Mouse (Mus musculus) forebrain, embryonic 15.5 days (tissue): ENCODE measurements at regions not wholly inside any gene's neighbourhood (a gene's known extent, or its start where the extent isn't known, plus 50 kb on each side); places are given as distances from the start of the nearest gene placed in this dataset.
"Not testable (repeated sequence)": the region's sequence is repeated elsewhere in the genome, so short reads cannot be mapped to it uniquely, and the experiment has no call there.

ENCODE experiments used
- ATAC-seq: fragments of 200-750 bp; cut with Nextera tagmentation; replicated peaks from 2 replicates; pipeline ENCODE4 v1.8.0; 2017; ENCODE audit warnings: mild to moderate bottlenecking, moderate TSS enrichment, moderate library complexity
- H3K27ac ChIP-seq: fragments of 300-500 bp; sonication (generic); replicated peaks from 2 replicates; pipeline ENCODE4 v1.5.1; 2015; ENCODE audit warnings: mild to moderate bottlenecking, inconsistent platforms
- H3K27me3 ChIP-seq: fragments of 300-500 bp; sonication (generic); 2 replicates; pipeline ENCODE4 v1.6.1; 2015; ENCODE audit warnings: inconsistent platforms
- H3K36me3 ChIP-seq: fragments of 300-500 bp; sonication (generic); 2 replicates; pipeline ENCODE4 v1.6.1; 2015; ENCODE audit warnings: mild to moderate bottlenecking, inconsistent platforms
- H3K4me1 ChIP-seq: fragments of 300-500 bp; sonication (generic); 2 replicates; pipeline ENCODE4 v1.6.1; 2015; ENCODE audit warnings: inconsistent platforms
- H3K4me2 ChIP-seq: fragments of 300-500 bp; sonication (generic); replicated peaks from 2 replicates; pipeline ENCODE4 v1.6.1; 2015; ENCODE audit warnings: mild to moderate bottlenecking, inconsistent platforms
- H3K4me3 ChIP-seq: fragments of 300-500 bp; sonication (generic); 2 replicates; pipeline ENCODE4 v1.5.1; 2015; ENCODE audit warnings: mild to moderate bottlenecking, inconsistent platforms
- H3K9ac ChIP-seq: fragments of 300-500 bp; sonication (generic); replicated peaks from 2 replicates; pipeline ENCODE4 v1.6.1; 2015; ENCODE audit warnings: mild to moderate bottlenecking, inconsistent platforms
- H3K9me3 ChIP-seq: fragments of 300-500 bp; sonication (generic); 2 replicates; pipeline ENCODE4 v1.6.1; 2016; ENCODE audit warnings: inconsistent platforms
- WGBS: fragments of 180-500 bp; shearing (Covaris S2); methylation state at CpG from one replicate; pipeline ENCODE4 v1.1.7; 2015; ENCODE audit warnings: mixed read lengths; 5-methylcytosine and 5-hydroxymethylcytosine counted together

DNA sequence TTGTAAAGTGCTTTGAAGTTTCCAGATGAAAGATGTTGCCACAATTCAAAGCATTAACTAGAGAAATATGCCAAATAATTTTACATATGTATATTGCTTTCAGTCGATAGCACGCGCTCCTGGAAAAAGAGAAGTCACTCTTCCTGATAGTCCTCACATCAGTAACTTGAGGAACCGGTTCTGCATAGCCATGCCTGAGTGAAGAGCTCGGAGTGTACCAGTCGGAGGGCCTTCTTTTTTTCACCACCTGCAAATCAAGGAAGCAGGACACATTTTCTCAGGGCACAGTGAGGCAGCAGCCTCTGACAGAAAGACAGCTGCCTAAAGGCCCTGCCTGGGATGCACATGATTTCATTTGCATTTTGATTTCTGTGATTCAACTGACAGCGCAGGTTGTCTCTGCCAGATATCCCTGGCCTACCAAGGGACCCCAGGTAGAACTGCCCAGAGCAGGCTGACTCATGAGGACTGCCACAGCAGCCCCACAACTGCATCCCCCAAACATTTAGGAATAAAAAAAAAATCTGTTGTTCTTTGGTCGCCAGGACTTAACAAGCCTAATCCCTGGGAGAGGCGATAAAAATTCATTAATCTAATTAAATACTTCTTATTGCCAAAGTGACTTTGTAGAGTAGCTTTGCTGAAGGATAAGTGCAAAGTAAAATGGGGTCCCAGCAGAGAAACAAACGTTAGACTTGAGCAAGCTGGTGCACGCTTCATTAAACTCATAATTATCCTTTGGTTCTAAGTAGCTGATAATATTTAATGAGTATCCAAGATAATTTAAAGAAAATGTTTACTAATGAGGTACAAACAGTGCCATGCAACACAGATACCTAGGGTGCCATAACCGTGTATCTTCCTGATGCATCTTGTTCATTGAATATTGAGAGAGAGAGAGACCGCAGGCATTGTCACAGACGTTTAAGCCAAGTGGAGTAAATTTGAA is 202.7 kb downstream of the Faxc start:
- no peak overlapping the region for H3K4me3 ChIP-seq
- H3K4me2 ChIP-seq: no peak overlapping the region
- H3K9me3 ChIP-seq: no peaks in the 10 kb centered on the region
- WGBS: 42% methylated on average over 14 of the region's 14 CpGs
- no peaks in the 10 kb centered on the region for H3K27me3 ChIP-seq
- 0 out of 2 replicates have a peak, but pooled peaks cover 3% of the 10 kb centered on the region for H3K4me1 ChIP-seq
- H3K27ac ChIP-seq: no peak overlapping the region
- no peak for ATAC-seq
- H3K9ac ChIP-seq: no peak overlapping the region
- H3K36me3 ChIP-seq: no peaks in the 10 kb centered on the region

DNA sequence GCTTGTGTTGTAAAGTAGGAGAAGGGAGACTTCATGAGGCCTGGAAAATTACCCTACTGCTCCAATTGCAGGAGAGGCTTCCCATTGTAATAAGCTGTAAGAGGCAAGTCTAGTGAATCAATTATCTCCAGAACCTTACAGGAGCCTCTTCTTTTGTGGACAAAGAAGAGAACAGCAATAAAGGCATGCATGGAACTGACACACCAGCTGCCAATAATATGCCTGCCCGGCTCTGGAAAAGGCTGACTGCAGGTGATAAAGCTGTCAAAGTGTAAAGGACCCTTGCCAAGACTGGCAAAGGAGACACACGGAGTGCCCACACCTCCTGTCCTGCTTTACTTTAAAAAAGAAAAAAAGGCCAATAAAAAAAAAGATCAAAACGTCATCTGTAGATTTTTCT is 209.0 kb downstream of the Faxc start:
- no peak overlapping the region for H3K9ac ChIP-seq
- no peaks in the 10 kb centered on the region for H3K4me1 ChIP-seq
- H3K27ac ChIP-seq: no peak overlapping the region
- no peaks in the 10 kb centered on the region for H3K9me3 ChIP-seq
- H3K4me2 ChIP-seq: no peak overlapping the region
- no peak overlapping the region for H3K4me3 ChIP-seq
- WGBS: 52% methylated on average over 3 of the region's 3 CpGs
- H3K27me3 ChIP-seq: no peaks in the 10 kb centered on the region
- no peaks in the 10 kb centered on the region for H3K36me3 ChIP-seq
- no peak for ATAC-seq

GRCm38 (mm10) chr4:22143546-22143945 is 212.4 kb downstream of the Faxc start:
- Histone ChIP-seq H3K4me2 (no peak overlapping the region), H3K9me3 (no peaks in the 10 kb centered on the region), H3K36me3 (no peaks in the 10 kb centered on the region), H3K4me1 (no peaks in the 10 kb centered on the region), H3K9ac (no peak overlapping the region), H3K27me3 (no peaks in the 10 kb centered on the region), H3K4me3 (no peak overlapping the region), H3K27ac (no peak overlapping the region)
- no peak for ATAC-seq
- WGBS: 100% methylated on average over 1 of the region's 1 CpGs

- not testable (repeated sequence) for H3K4me1 ChIP-seq, H3K9me3 ChIP-seq, H3K36me3 ChIP-seq, H3K27ac ChIP-seq, H3K4me3 ChIP-seq, H3K9ac ChIP-seq, H3K4me2 ChIP-seq, ATAC-seq, H3K27me3 ChIP-seq
- WGBS: 64% methylated on average over 1 of the region's 1 CpGs
Measured at GRCm38 (mm10) chr4:22144834-22145233, 212.5 kb upstream of the Fbxl4 start.

GRCm38 (mm10) chr4:22146648-22147409 is 210.5 kb upstream of the Fbxl4 start:
- Histone ChIP-seq H3K4me2 (no peak overlapping the region), H3K4me1 (0 out of 2 replicates have a peak, but pooled peaks cover 4% of the 10 kb centered on the region), H3K36me3 (no peaks in the 10 kb centered on the region), H3K4me3 (no peak overlapping the region), H3K27ac (no peak overlapping the region), H3K27me3 (no peaks in the 10 kb centered on the region), H3K9ac (no peak overlapping the region), H3K9me3 (no peaks in the 10 kb centered on the region)
- ATAC-seq: no peak
- 78% methylated on average over 6 of the region's 6 CpGs for WGBS

- H3K36me3 ChIP-seq: no peaks in the 10 kb centered on the region
- no peak for ATAC-seq
- H3K4me3 ChIP-seq: no peak overlapping the region
- WGBS: 23% methylated on average over 10 of the region's 10 CpGs
- no peak overlapping the region for H3K27ac ChIP-seq
- no peak overlapping the region for H3K9ac ChIP-seq
- H3K4me1 ChIP-seq: 0 out of 2 replicates have a peak, but pooled peaks cover 8% of the 10 kb centered on the region
- H3K9me3 ChIP-seq: no peaks in the 10 kb centered on the region
- no peak overlapping the region for H3K4me2 ChIP-seq
- no peaks in the 10 kb centered on the region for H3K27me3 ChIP-seq
Measured at GRCm38 (mm10) chr4:22151899-22152493, 205.3 kb upstream of the Fbxl4 start.

GRCm38 (mm10) chr4:22152971-22153544 is 204.3 kb upstream of the Fbxl4 start:
- H3K27me3 ChIP-seq: no peaks in the 10 kb centered on the region
- no peak overlapping the region for H3K27ac ChIP-seq
- WGBS: 51% methylated on average over 7 of the region's 7 CpGs
- no peaks in the 10 kb centered on the region for H3K36me3 ChIP-seq
- no peak overlapping the region for H3K9ac ChIP-seq
- no peak for ATAC-seq
- H3K4me2 ChIP-seq: no peak overlapping the region
- no peaks in the 10 kb centered on the region for H3K9me3 ChIP-seq
- no peak overlapping the region for H3K4me3 ChIP-seq
- H3K4me1 ChIP-seq: 0 out of 2 replicates have a peak, but pooled peaks cover 8% of the 10 kb centered on the region

- H3K27me3 ChIP-seq: no peaks in the 10 kb centered on the region
- H3K4me1 ChIP-seq: 0 out of 2 replicates have a peak, but pooled peaks cover 8% of the 10 kb centered on the region
- no peaks in the 10 kb centered on the region for H3K9me3 ChIP-seq
- WGBS: 70% methylated on average over 6 of the region's 6 CpGs
- no peak overlapping the region for H3K9ac ChIP-seq
- H3K36me3 ChIP-seq: no peaks in the 10 kb centered on the region
- no peak overlapping the region for H3K4me3 ChIP-seq
- no peak overlapping the region for H3K4me2 ChIP-seq
- no peak overlapping the region for H3K27ac ChIP-seq
- ATAC-seq: no peak
Measured at GRCm38 (mm10) chr4:22153620-22154019, 203.7 kb upstream of the Fbxl4 start.

DNA sequence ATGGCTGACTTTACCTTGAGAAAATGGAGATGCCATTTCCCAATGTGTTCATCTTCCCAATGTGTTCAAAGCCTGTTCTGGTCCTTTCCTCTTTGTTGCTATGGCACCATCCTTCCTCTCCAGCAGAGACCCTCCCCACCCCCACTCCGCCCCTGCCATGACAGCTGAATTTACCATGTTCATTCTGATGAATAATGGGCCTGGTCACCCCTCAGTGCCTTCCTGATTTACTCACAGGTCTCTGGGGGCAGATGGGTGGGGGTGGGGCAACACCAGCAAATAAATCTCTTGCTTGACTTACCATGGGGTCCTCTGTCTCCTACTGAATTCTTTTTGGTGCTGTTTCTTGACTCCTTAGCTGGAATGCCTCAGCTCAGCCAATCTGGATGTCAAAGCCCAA is 170.9 kb upstream of the Fbxl4 start:
- Histone ChIP-seq H3K36me3 (no peaks in the 10 kb centered on the region), H3K4me1 (peaks cover 4% of the 10 kb centered on the region; the same call in 1 of the 2 replicates), H3K9ac (no peak overlapping the region), H3K9me3 (no peaks in the 10 kb centered on the region), H3K4me2 (no peak overlapping the region), H3K27ac (no peak overlapping the region), H3K4me3 (no peak overlapping the region), H3K27me3 (no peaks in the 10 kb centered on the region)
- WGBS: 75% methylated on average over 1 of the region's 1 CpGs
- no peak for ATAC-seq

DNA sequence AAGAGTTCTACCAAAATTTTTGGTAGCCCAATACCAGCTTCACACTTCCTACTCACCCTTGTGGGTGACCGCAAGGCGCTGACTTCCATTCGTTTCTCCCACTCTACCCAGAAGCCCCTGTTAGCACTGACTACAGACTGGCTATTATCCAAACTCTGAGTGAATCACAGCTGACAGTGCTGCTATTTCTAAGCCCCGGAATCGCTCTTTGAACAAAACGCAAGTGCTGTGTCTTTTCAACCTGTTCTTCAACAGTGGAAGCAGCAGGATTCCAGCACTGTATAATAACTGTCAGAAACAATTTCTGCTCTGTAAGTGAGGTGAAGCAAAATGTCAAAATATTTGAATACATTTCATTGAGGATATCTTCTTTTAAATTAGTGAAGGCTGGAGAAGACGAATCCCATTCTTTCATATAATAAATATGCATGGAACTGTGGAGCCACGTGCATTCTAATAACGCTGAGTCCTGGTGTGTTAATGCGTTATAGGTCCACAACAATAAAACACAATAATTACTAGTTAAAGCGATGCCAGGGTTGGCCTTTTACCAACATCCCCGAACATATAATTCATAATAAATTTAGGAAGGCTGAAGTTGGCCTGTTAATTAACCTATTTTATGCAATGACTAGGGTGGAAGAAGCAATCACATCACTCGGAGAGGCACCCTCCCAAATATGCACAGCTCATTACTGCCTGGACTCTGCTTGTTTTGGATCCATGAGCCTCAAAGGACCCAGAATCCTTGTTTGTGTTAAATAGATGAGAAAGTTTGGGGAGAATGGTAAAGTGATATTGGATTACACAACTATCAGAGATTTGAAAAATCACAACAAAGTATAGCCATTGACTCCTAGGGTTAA is 169.0 kb upstream of the Fbxl4 start:
- H3K27ac ChIP-seq: no peak overlapping the region
- peaks cover 4% of the 10 kb centered on the region; the same call in 1 of the 2 replicates for H3K4me1 ChIP-seq
- no peak overlapping the region for H3K9ac ChIP-seq
- WGBS: 30% methylated on average over 13 of the region's 13 CpGs
- no peaks in the 10 kb centered on the region for H3K36me3 ChIP-seq
- no peak overlapping the region for H3K4me3 ChIP-seq
- H3K9me3 ChIP-seq: no peaks in the 10 kb centered on the region
- H3K4me2 ChIP-seq: peak overlapping the region; percentile 3; the same call in 1 of the 2 replicates
- no peaks in the 10 kb centered on the region for H3K27me3 ChIP-seq
- ATAC-seq: peak; percentile 85

DNA sequence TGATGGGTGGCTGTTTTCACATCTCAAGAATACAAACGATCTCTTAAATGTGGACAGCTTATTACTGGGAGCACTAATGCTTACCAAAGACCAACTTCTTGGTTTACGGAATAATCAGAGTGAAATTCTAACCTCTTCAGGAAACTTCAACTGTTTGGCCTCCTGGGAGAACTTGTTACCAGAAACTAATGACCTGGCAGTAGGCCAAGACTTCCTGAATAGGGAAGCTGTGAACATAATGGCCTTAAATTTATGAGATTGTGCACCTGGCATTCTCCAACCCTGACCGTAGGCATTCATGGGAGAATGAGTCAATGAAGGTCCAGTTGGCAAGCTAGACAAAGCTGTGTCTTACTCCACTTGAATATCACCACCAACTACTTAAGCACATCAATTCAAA is 160.8 kb upstream of the Fbxl4 start:
- H3K4me3 ChIP-seq: no peak overlapping the region
- H3K9ac ChIP-seq: no peak overlapping the region
- H3K27ac ChIP-seq: no peak overlapping the region
- ATAC-seq: no peak
- no peak overlapping the region for H3K4me2 ChIP-seq
- H3K27me3 ChIP-seq: no peaks in the 10 kb centered on the region
- H3K4me1 ChIP-seq: no peaks in the 10 kb centered on the region
- no peaks in the 10 kb centered on the region for H3K9me3 ChIP-seq
- H3K36me3 ChIP-seq: no peaks in the 10 kb centered on the region
- 34% methylated on average over 3 of the region's 3 CpGs for WGBS
